Mouse (Mus musculus): ENCODE data around the gene Tbc1d17. TPM values are rescaled to one million over a fixed set of nuclear protein-coding genes. Genes with fewer than 3 reads are reported as not detected.
"Not testable (repeated sequence)": the region's sequence is repeated elsewhere in the genome, so short reads cannot be mapped to it uniquely, and the experiment has no call there.

Gene Tbc1d17
- polyA plus RNA-seq, 1 experiment from 2014 or later, result 55.1 TPM

GRCm38 (mm10) chr7:44877833-44878232 lies 29.0 kb upstream of the Tbc1d17 start:
- no peak for ATAC-seq (replicated peaks; ENCODE audit: insufficient number of reproducible peaks, low FRiP score, low TSS enrichment, low read depth)

GRCm38 (mm10) chr7:44871774-44872173 lies 22.9 kb upstream of the Tbc1d17 start:
- 90% methylated on average over 2 of the region's 2 CpGs for WGBS
- H3K27ac ChIP-seq (replicated peaks; ENCODE audit: low read depth, low read length); H3K9ac ChIP-seq (replicated peaks; ENCODE audit: low read length); H3K4me3 ChIP-seq (ENCODE audit: low read depth, low read length); H3K9me3 ChIP-seq (replicated peaks; ENCODE audit: control insufficient read depth, low read length); H3K36me3 ChIP-seq (replicated peaks; ENCODE audit: control insufficient read depth, insufficient read depth, low read depth, low read length); DNase-seq (ENCODE audit: low spot score); H3K4me1 ChIP-seq (ENCODE audit: control insufficient read depth, insufficient read depth, low read length); ATAC-seq (replicated peaks; ENCODE audit: insufficient number of reproducible peaks, low FRiP score, low TSS enrichment, low read depth); H3K4me2 ChIP-seq (ENCODE audit: low read depth, low read length); H3K27me3 ChIP-seq (ENCODE audit: control insufficient read depth, insufficient read depth, low read length): not testable (repeated sequence)

More at GRCm38 (mm10) chr7:44877833-44878232, 29.0 kb upstream of the Tbc1d17 start:
- peaks cover 13% of the 10 kb centered on the region for H3K36me3 ChIP-seq (replicated peaks; ENCODE audit: control insufficient read depth, insufficient read depth, low read depth, low read length)
- 91% methylated on average over 14 of the region's 14 CpGs for WGBS
- H3K27ac ChIP-seq (replicated peaks; ENCODE audit: low read depth, low read length), result no peak overlapping the region
- DNase-seq (ENCODE audit: low spot score), result no peak
- no peaks in the 10 kb centered on the region for H3K4me1 ChIP-seq (ENCODE audit: control insufficient read depth, insufficient read depth, low read length)
- no peak overlapping the region for H3K4me3 ChIP-seq (ENCODE audit: low read depth, low read length)
- H3K27me3 ChIP-seq (ENCODE audit: control insufficient read depth, insufficient read depth, low read length), result no peaks in the 10 kb centered on the region
- H3K9ac ChIP-seq (replicated peaks; ENCODE audit: low read length), result no peak overlapping the region
- H3K9me3 ChIP-seq (replicated peaks; ENCODE audit: control insufficient read depth, low read length), result no peaks in the 10 kb centered on the region
- H3K4me2 ChIP-seq (ENCODE audit: low read depth, low read length), result no peak overlapping the region

- no peak overlapping the region for H3K4me2 ChIP-seq (ENCODE audit: low read depth, low read length)
- WGBS, result 80% methylated on average over 1 of the region's 1 CpGs
- no peak overlapping the region for H3K9ac ChIP-seq (replicated peaks; ENCODE audit: low read length)
- no peaks in the 10 kb centered on the region for H3K9me3 ChIP-seq (replicated peaks; ENCODE audit: control insufficient read depth, low read length)
- DNase-seq (ENCODE audit: low spot score) (no peak), ATAC-seq (replicated peaks; ENCODE audit: insufficient number of reproducible peaks, low FRiP score, low TSS enrichment, low read depth) (no peak)
- H3K4me1 ChIP-seq (ENCODE audit: control insufficient read depth, insufficient read depth, low read length), result peaks cover 6% of the 10 kb centered on the region; the same call in 1 of the 2 replicates
- H3K36me3 ChIP-seq (replicated peaks; ENCODE audit: control insufficient read depth, insufficient read depth, low read depth, low read length), result no peaks in the 10 kb centered on the region; the same call in 1 of the 2 replicates
- no peak overlapping the region for H3K27ac ChIP-seq (replicated peaks; ENCODE audit: low read depth, low read length)
- H3K27me3 ChIP-seq (ENCODE audit: control insufficient read depth, insufficient read depth, low read length), result no peaks in the 10 kb centered on the region
- H3K4me3 ChIP-seq (ENCODE audit: low read depth, low read length), result no peak overlapping the region
Measured at GRCm38 (mm10) chr7:44871181-44871580, 22.3 kb upstream of the Tbc1d17 start.

GRCm38 (mm10) chr7:44870614-44871013 lies 21.7 kb upstream of the Tbc1d17 start:
- Histone ChIP-seq H3K27me3 (ENCODE audit: control insufficient read depth, insufficient read depth, low read length) (no peaks in the 10 kb centered on the region), H3K27ac (replicated peaks; ENCODE audit: low read depth, low read length) (no peak overlapping the region), H3K4me1 (ENCODE audit: control insufficient read depth, insufficient read depth, low read length) (peaks cover 6% of the 10 kb centered on the region; the same call in 1 of the 2 replicates), H3K4me3 (ENCODE audit: low read depth, low read length) (peak overlapping the region; percentile 97), H3K4me2 (ENCODE audit: low read depth, low read length) (peak overlapping the region; percentile 90; the same call in 1 of the 2 replicates), H3K36me3 (replicated peaks; ENCODE audit: control insufficient read depth, insufficient read depth, low read depth, low read length) (no peaks in the 10 kb centered on the region; the same call in 1 of the 2 replicates), H3K9ac (replicated peaks; ENCODE audit: low read length) (no peak overlapping the region), H3K9me3 (replicated peaks; ENCODE audit: control insufficient read depth, low read length) (no peaks in the 10 kb centered on the region)
- no peak for DNase-seq (ENCODE audit: low spot score)
- 84% methylated on average over 6 of the region's 6 CpGs for WGBS
- ATAC-seq (replicated peaks; ENCODE audit: insufficient number of reproducible peaks, low FRiP score, low TSS enrichment, low read depth), result no peak

- Histone ChIP-seq H3K9me3 (replicated peaks; ENCODE audit: control insufficient read depth, low read length) (no peaks in the 10 kb centered on the region), H3K36me3 (replicated peaks; ENCODE audit: control insufficient read depth, insufficient read depth, low read depth, low read length) (peaks cover 2% of the 10 kb centered on the region), H3K9ac (replicated peaks; ENCODE audit: low read length) (peak within 1 kb of the TSS; percentile 99), H3K27me3 (ENCODE audit: control insufficient read depth, insufficient read depth, low read length) (no peaks in the 10 kb centered on the region), H3K4me1 (ENCODE audit: control insufficient read depth, insufficient read depth, low read length) (peaks cover 6% of the 10 kb centered on the region; the same call in 1 of the 2 replicates), H3K27ac (replicated peaks; ENCODE audit: low read depth, low read length) (peak within 1 kb of the TSS; percentile 100), H3K4me2 (ENCODE audit: low read depth, low read length) (peak within 1 kb of the TSS; percentile 90), H3K4me3 (ENCODE audit: low read depth, low read length) (peak within 1 kb of the TSS; percentile 97)
- WGBS, result 10% methylated on average over 29 of the region's 29 CpGs
- ATAC-seq (replicated peaks; ENCODE audit: insufficient number of reproducible peaks, low FRiP score, low TSS enrichment, low read depth) (peak; percentile 91), DNase-seq (ENCODE audit: low spot score) (peak; percentile 94)
Measured at GRCm38 (mm10) chr7:44869697-44870528, 21.0 kb upstream of the Tbc1d17 start, which contains the start of gene Ptov1. Ptov1 (minus strand) TSS chr7:44869788.

- Histone ChIP-seq H3K4me3 (ENCODE audit: low read depth, low read length) (peak overlapping the region; percentile 97), H3K36me3 (replicated peaks; ENCODE audit: control insufficient read depth, insufficient read depth, low read depth, low read length) (peaks cover 4% of the 10 kb centered on the region), H3K27me3 (ENCODE audit: control insufficient read depth, insufficient read depth, low read length) (no peaks in the 10 kb centered on the region), H3K9me3 (replicated peaks; ENCODE audit: control insufficient read depth, low read length) (no peaks in the 10 kb centered on the region), H3K4me1 (ENCODE audit: control insufficient read depth, insufficient read depth, low read length) (peaks cover 6% of the 10 kb centered on the region; the same call in 1 of the 2 replicates), H3K9ac (replicated peaks; ENCODE audit: low read length) (peak overlapping the region; percentile 99), H3K4me2 (ENCODE audit: low read depth, low read length) (peak overlapping the region; percentile 90), H3K27ac (replicated peaks; ENCODE audit: low read depth, low read length) (peak overlapping the region; percentile 100)
- ATAC-seq (replicated peaks; ENCODE audit: insufficient number of reproducible peaks, low FRiP score, low TSS enrichment, low read depth), result peak; percentile 26
- peak; percentile 79 for DNase-seq (ENCODE audit: low spot score)
- WGBS, result under 1% methylated on average over 89 of the region's 108 CpGs
Measured at GRCm38 (mm10) chr7:44868919-44869696, 20.2 kb upstream of the Tbc1d17 start.

GRCm38 (mm10) chr7:44868465-44868864 lies 19.6 kb upstream of the Tbc1d17 start:
- 7% methylated on average over 16 of the region's 16 CpGs for WGBS
- Histone ChIP-seq H3K27me3 (ENCODE audit: control insufficient read depth, insufficient read depth, low read length) (no peaks in the 10 kb centered on the region), H3K27ac (replicated peaks; ENCODE audit: low read depth, low read length) (no peak overlapping the region), H3K36me3 (replicated peaks; ENCODE audit: control insufficient read depth, insufficient read depth, low read depth, low read length) (peaks cover 9% of the 10 kb centered on the region), H3K4me1 (ENCODE audit: control insufficient read depth, insufficient read depth, low read length) (peaks cover 6% of the 10 kb centered on the region; the same call in 1 of the 2 replicates), H3K9me3 (replicated peaks; ENCODE audit: control insufficient read depth, low read length) (no peaks in the 10 kb centered on the region), H3K4me3 (ENCODE audit: low read depth, low read length) (peak overlapping the region; percentile 97), H3K4me2 (ENCODE audit: low read depth, low read length) (peak overlapping the region; percentile 90), H3K9ac (replicated peaks; ENCODE audit: low read length) (peak overlapping the region; percentile 99)
- DNase-seq (ENCODE audit: low spot score), result no peak
- ATAC-seq (replicated peaks; ENCODE audit: insufficient number of reproducible peaks, low FRiP score, low TSS enrichment, low read depth), result no peak
